ENCODE assay signal across 8 mouse cellular contexts in the genomic region with DNA sequence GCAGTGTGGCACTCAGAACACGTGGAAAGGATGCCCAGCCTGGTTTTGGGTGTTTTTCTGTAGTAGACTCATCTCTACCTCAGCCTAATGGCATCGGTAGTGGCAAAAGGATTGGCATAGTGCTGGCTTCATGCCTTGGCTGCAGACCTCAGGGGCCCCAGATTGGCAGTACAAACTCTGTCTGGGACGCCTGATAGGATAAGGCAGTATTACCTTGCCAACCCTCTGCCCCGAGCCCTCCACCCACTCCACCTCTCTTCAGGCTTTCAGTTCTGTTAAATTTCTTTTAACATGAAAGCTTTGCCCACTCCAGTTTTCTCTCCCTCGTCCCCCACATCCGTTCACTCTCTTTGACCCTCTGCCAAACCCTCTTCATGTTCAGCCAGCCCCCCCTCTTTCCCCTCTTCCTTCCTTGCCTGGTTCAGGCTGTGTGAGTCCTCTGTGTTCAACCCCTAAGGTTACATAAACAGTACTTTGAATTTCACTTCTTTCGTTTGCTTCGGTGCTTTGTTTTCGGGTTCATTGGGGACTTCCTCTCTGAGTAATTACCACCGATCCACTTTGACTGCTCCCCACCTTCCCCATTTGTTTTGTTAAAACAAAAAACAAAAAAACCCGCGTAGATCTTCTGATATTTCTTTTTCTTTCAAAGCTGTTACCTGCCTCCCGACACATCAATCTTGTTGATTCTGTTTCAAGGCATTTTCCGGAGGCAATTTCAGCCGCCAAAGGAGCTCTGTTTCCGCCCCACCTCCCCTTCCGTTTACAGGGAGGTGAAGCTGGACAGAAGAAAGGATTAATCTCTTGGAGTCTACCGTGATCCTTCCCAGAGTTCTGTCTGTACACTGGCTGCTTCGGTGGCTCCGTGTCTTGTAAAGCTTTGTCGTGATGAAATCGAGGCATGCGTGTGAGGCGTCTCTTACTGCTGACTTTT. TPM values are rescaled to one million over a fixed set of nuclear protein-coding genes. Genes with fewer than 3 reads are reported as not detected.
A peak's percentile ranks its signal among the peaks of the same experiment; 100 is the strongest.
DNase-seq lines count a peak whose midpoint lies in the region; ATAC-seq lines count a peak whose summit lies in the region.

No protein-coding gene starts in this region.

- no peak overlapping the region for H3K9ac ChIP-seq in liver, embryonic 11.5 days (ENCODE audit: low read depth, low read length)
- no peak overlapping the region for H3K9ac ChIP-seq in hindbrain, embryonic 12.5 days
- no peak overlapping the region for H3K9ac ChIP-seq in liver, embryonic 16.5 days (ENCODE audit: low read depth, low read length)
- peak overlapping the region; percentile 61 for H3K9ac ChIP-seq in stomach, embryonic 16.5 days (ENCODE audit: low read length)

- H3K27me3 ChIP-seq in liver, embryonic 11.5 days (replicated peaks; ENCODE audit: control insufficient read depth, insufficient read depth, low read length), result no peaks in the 10 kb centered on the region
- H3K27me3 ChIP-seq in hindbrain, embryonic 12.5 days, result no peaks in the 10 kb centered on the region
- H3K27me3 ChIP-seq in liver, embryonic 16.5 days (ENCODE audit: control insufficient read depth, insufficient read depth, low read depth, low read length), result no peaks in the 10 kb centered on the region
- no peaks in the 10 kb centered on the region for H3K27me3 ChIP-seq in stomach, embryonic 16.5 days (ENCODE audit: control insufficient read depth, insufficient read depth, low read length)

- no peaks in the 10 kb centered on the region for H3K36me3 ChIP-seq in liver, embryonic 11.5 days (ENCODE audit: control insufficient read depth, insufficient read depth, low read length)
- H3K36me3 ChIP-seq in hindbrain, embryonic 12.5 days, result no peaks in the 10 kb centered on the region
- H3K36me3 ChIP-seq in liver, embryonic 16.5 days (ENCODE audit: control insufficient read depth, insufficient read depth), result no peaks in the 10 kb centered on the region
- H3K36me3 ChIP-seq in stomach, embryonic 16.5 days (ENCODE audit: control insufficient read depth, insufficient read depth, low read length), result no peaks in the 10 kb centered on the region

- peak overlapping the region; percentile 37 for H3K4me2 ChIP-seq in liver, embryonic 11.5 days
- H3K4me2 ChIP-seq in hindbrain, embryonic 12.5 days (replicated peaks), result peak overlapping the region; percentile 14
- peak overlapping the region; percentile 39 for H3K4me2 ChIP-seq in liver, embryonic 16.5 days (ENCODE audit: low read depth, low read length)
- peak overlapping the region; percentile 66 for H3K4me2 ChIP-seq in stomach, embryonic 16.5 days (ENCODE audit: low read depth, low read length)

- no peak for DNase-seq in liver, embryonic 11.5 days (ENCODE audit: low spot score)
- no peak for DNase-seq in liver
- DNase-seq in embryo, embryonic 10.5 days (ENCODE audit: low spot score), result peak; percentile 42
- DNase-seq in right cerebral cortex, adult 2 months (ENCODE audit: low spot score in 2 of 2), result no peak
- DNase-seq in testis, postnatal 14 days (ENCODE audit: low spot score), result no peak

- WGBS in liver, embryonic 11.5 days, result 39% methylated on average over 24 of the region's 24 CpGs
- WGBS in hindbrain, embryonic 12.5 days, result 44% methylated on average over 24 of the region's 24 CpGs
- 20% methylated on average over 24 of the region's 24 CpGs for WGBS in liver, embryonic 16.5 days (ENCODE audit: insufficient replicate concordance)
- 15% methylated on average over 24 of the region's 24 CpGs for WGBS in stomach, embryonic 16.5 days

- ATAC-seq in liver, embryonic 11.5 days (replicated peaks; ENCODE audit: low FRiP score), result no peak
- ATAC-seq in hindbrain, embryonic 12.5 days (ENCODE audit: low FRiP score), result no peak
- ATAC-seq in liver, embryonic 16.5 days (ENCODE audit: low read depth), result no peak
- 0 out of 2 replicates have a peak, but pooled peaks have one; percentile 33 for ATAC-seq in stomach, embryonic 16.5 days (ENCODE audit: insufficient read depth, low FRiP score)

- H3K27ac ChIP-seq in liver, embryonic 11.5 days (ENCODE audit: low read depth, low read length), result no peak overlapping the region
- no peak overlapping the region for H3K27ac ChIP-seq in hindbrain, embryonic 12.5 days
- H3K27ac ChIP-seq in liver, embryonic 16.5 days (ENCODE audit: low read length), result no peak overlapping the region
- peak overlapping the region; percentile 18; the same call in 1 of the 2 replicates for H3K27ac ChIP-seq in stomach, embryonic 16.5 days (ENCODE audit: low read length)

- no peak overlapping the region for H3K4me3 ChIP-seq in liver, embryonic 11.5 days (ENCODE audit: low read depth, low read length)
- H3K4me3 ChIP-seq in hindbrain, embryonic 12.5 days, result no peak overlapping the region
- H3K4me3 ChIP-seq in liver, embryonic 16.5 days (ENCODE audit: low read depth, low read length), result no peak overlapping the region
- peak overlapping the region; percentile 43 for H3K4me3 ChIP-seq in stomach, embryonic 16.5 days (replicated peaks; ENCODE audit: low read length)

- no peaks in the 10 kb centered on the region for H3K9me3 ChIP-seq in liver, embryonic 11.5 days (ENCODE audit: control insufficient read depth, low read length)
- H3K9me3 ChIP-seq in hindbrain, embryonic 12.5 days (replicated peaks), result no peaks in the 10 kb centered on the region
- no peaks in the 10 kb centered on the region for H3K9me3 ChIP-seq in liver, embryonic 16.5 days (replicated peaks; ENCODE audit: control insufficient read depth, low read length)
- no peaks in the 10 kb centered on the region for H3K9me3 ChIP-seq in stomach, embryonic 16.5 days (replicated peaks; ENCODE audit: control insufficient read depth, low read length)

- no peaks in the 10 kb centered on the region for H3K4me1 ChIP-seq in liver, embryonic 11.5 days (replicated peaks; ENCODE audit: control insufficient read depth, insufficient read depth, low read length)
- 0 out of 2 replicates have a peak, but pooled peaks cover 8% of the 10 kb centered on the region for H3K4me1 ChIP-seq in hindbrain, embryonic 12.5 days
- no peaks in the 10 kb centered on the region for H3K4me1 ChIP-seq in liver, embryonic 16.5 days (ENCODE audit: control insufficient read depth, low read depth, low read length)
- peaks cover 6% of the 10 kb centered on the region; the same call in 1 of the 2 replicates for H3K4me1 ChIP-seq in stomach, embryonic 16.5 days (ENCODE audit: control insufficient read depth, insufficient read depth, low read length)

RNA-seq across cellular contexts. Expression of a gene that starts 3.9 kb away (rescaled TPM):
- not detected in 2 replicates for polyA plus RNA-seq in liver, embryonic 11.5 days (2014; fragmentation: Nextera tagmentation; extraction: Ambion mirVana)
- not detected in 2 replicates for polyA plus RNA-seq in hindbrain, embryonic 12.5 days (2016; fragmentation: Nextera tagmentation; extraction: Ambion mirVana)
- polyA plus RNA-seq in liver, embryonic 16.5 days (2015; fragmentation: Nextera tagmentation; extraction: Ambion mirVana), result not detected in 2 replicates
- polyA plus RNA-seq in stomach, embryonic 16.5 days (2015; fragmentation: Nextera tagmentation; extraction: Ambion mirVana), result not detected in 2 replicates

RNA-seq across cellular contexts. Expression of a gene that starts 38.7 kb away (rescaled TPM):
- polyA plus RNA-seq in liver, embryonic 11.5 days (2014; fragmentation: Nextera tagmentation; extraction: Ambion mirVana), result 0.04 TPM in 1 of 2 replicates, not detected in the other
- 0.07 and 0.32 TPM in 2 replicates for polyA plus RNA-seq in hindbrain, embryonic 12.5 days (2016; fragmentation: Nextera tagmentation; extraction: Ambion mirVana)
- polyA plus RNA-seq in liver, embryonic 16.5 days (2015; fragmentation: Nextera tagmentation; extraction: Ambion mirVana), result not detected in 2 replicates
- polyA plus RNA-seq in stomach, embryonic 16.5 days (2015; fragmentation: Nextera tagmentation; extraction: Ambion mirVana), result 3.0 and 3.1 TPM in 2 replicates

Comparison
In these comparisons a context has a peak if more than half of its experiments do, and no peak if none do; other contexts are left out.
1. H3K4me2 ChIP-seq: peak in every context shown above with its lines; median percentile 66 in stomach, embryonic 16.5 days; 39 in liver, embryonic 16.5 days; 37 in liver, embryonic 11.5 days; 14 in hindbrain, embryonic 12.5 days.